Mouse (Mus musculus) intestine, postnatal 0 days (tissue): Measurements from ENCODE around the gene Olfr73. TPM values are rescaled to one million over a fixed set of nuclear protein-coding genes. Genes with fewer than 3 reads are reported as not detected.
"Not testable (repeated sequence)": the region's sequence is repeated elsewhere in the genome, so short reads cannot be mapped to it uniquely, and the experiment has no call there.

Source experiments
- ATAC-seq: fragments of 200-750 bp; cut with Nextera tagmentation; 2 replicates; pipeline ENCODE4 v1.8.0; 2017; ENCODE audit warnings: mild to moderate bottlenecking, moderate TSS enrichment, moderate library complexity
- H3K27ac ChIP-seq: fragments of 300-500 bp; sonication (generic); 2 replicates; pipeline ENCODE4 v1.5.1; 2014; ENCODE audit warnings: mild to moderate bottlenecking, low read depth, low read length, moderate library complexity
- H3K27me3 ChIP-seq: fragments of 300-500 bp; sonication (generic); replicated peaks from 2 replicates; pipeline ENCODE4 v1.6.1; 2014; ENCODE audit warnings: low read length, mixed read lengths; ENCODE audit not compliant: control insufficient read depth, insufficient read depth
- H3K36me3 ChIP-seq: fragments of 300-500 bp; sonication (generic); 2 replicates; pipeline ENCODE4 v1.6.1; 2014; ENCODE audit warnings: mild to moderate bottlenecking, moderate library complexity; ENCODE audit not compliant: control insufficient read depth, insufficient read depth
- H3K4me1 ChIP-seq: fragments of 300-500 bp; sonication (generic); replicated peaks from 2 replicates; pipeline ENCODE4 v1.6.1; 2014; ENCODE audit warnings: antibody characterized with exemption, low read length, mixed read lengths; ENCODE audit not compliant: control insufficient read depth, insufficient read depth
- H3K4me2 ChIP-seq: fragments of 300-500 bp; sonication (generic); replicated peaks from 2 replicates; pipeline ENCODE4 v1.6.1; 2014; ENCODE audit warnings: low read depth, mild to moderate bottlenecking, moderate library complexity
- H3K4me3 ChIP-seq: fragments of 300-500 bp; sonication (generic); 2 replicates; pipeline ENCODE4 v1.5.1; 2014; ENCODE audit warnings: low read depth, low read length
- H3K9ac ChIP-seq: fragments of 300-500 bp; sonication (generic); 2 replicates; pipeline ENCODE4 v1.6.1; 2014; ENCODE audit warnings: mild to moderate bottlenecking, low read depth, low read length
- H3K9me3 ChIP-seq: fragments of 300-500 bp; sonication (generic); 2 replicates; pipeline ENCODE4 v1.6.1; 2016; ENCODE audit warnings: mixed run types; ENCODE audit not compliant: control insufficient read depth
- CTCF ChIP-seq: sonication (generic); IDR thresholded peaks from 2 replicates; pipeline ENCODE4 v1.5.1; 2016; ENCODE audit warnings: low read depth, mild to moderate bottlenecking, control low read depth, antibody characterized with exemption, moderate library complexity
- WGBS: fragments of 180-500 bp; shearing (Covaris S2); extraction: QIAGEN DNeasy Blood & Tissue Kit; methylation state at CpG from one replicate; pipeline ENCODE4 v1.1.7; 2014; 5-methylcytosine and 5-hydroxymethylcytosine counted together
- polyA plus RNA-seq: library from polyadenylated mRNA; unstranded; fragments of >200 nt; fragmentation: Nextera tagmentation; extraction: Ambion mirVana; gene quantifications from 2 replicates; pipeline ENCODE4 v1.2.1, GENCODE M21; 2015

The Olfr73 gene
- polyA plus RNA-seq, result not detected in 2 replicates

- no peak for TF ChIP-seq CTCF
- H3K4me2 ChIP-seq, result no peak within 1 kb of the TSS
- no peaks in the 10 kb centered on the region for H3K4me1 ChIP-seq
- H3K9me3 ChIP-seq, result no peaks in the 10 kb centered on the region
- no peak within 1 kb of the TSS for H3K9ac ChIP-seq
- no peaks in the 10 kb centered on the region for H3K27me3 ChIP-seq
- H3K36me3 ChIP-seq, result no peaks in the 10 kb centered on the region
- no peak within 1 kb of the TSS for H3K27ac ChIP-seq
- ATAC-seq, result no peak
- no peak within 1 kb of the TSS for H3K4me3 ChIP-seq
These were observed at the start of gene Olfr73 for GRCm38 (mm10) chr2:88037599-88037998. TSS of gene Olfr73 (minus strand) at chr2:88037699.

- Histone ChIP-seq H3K9ac (no peak within 1 kb of the TSS), H3K27ac (no peak within 1 kb of the TSS), H3K36me3 (no peaks in the 10 kb centered on the region), H3K4me3 (no peak within 1 kb of the TSS), H3K4me1 (no peaks in the 10 kb centered on the region), H3K27me3 (no peaks in the 10 kb centered on the region), H3K9me3 (no peaks in the 10 kb centered on the region), H3K4me2 (no peak within 1 kb of the TSS)
- no peak for TF ChIP-seq CTCF
- no peak for ATAC-seq
These were observed 34.2 kb upstream of the Olfr73 start, which contains the start of gene Olfr1163 for GRCm38 (mm10) chr2:88071730-88072129. TSS of gene Olfr1163 (minus strand) at chr2:88071830.

DNA sequence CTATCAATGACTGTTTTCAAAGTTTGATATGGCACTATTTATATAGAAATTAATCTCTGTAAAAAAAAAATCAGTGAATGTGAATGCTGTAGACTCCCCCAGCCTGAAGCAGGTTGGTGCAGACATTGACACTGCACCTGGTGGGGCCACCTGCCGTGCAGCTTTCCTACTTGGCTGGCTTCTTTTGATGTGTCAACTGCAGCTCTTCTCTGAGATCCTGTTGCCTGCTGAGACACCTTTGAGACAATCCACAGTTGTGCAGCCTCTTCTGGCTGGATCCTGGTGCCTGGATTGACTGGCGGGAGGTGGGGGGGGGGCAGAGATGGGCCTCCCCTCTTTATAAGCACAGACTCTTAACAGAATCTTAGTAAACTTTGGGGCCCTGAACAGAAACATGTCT is 26.1 kb upstream of the Olfr73 start:
- ATAC-seq, result no peak
- Histone ChIP-seq H3K4me2 (no peak overlapping the region), H3K9ac (no peak overlapping the region), H3K4me3 (no peak overlapping the region), H3K4me1 (no peaks in the 10 kb centered on the region), H3K27ac (no peak overlapping the region), H3K9me3 (0 out of 2 replicates have a peak, but pooled peaks cover 4% of the 10 kb centered on the region), H3K27me3 (no peaks in the 10 kb centered on the region), H3K36me3 (no peaks in the 10 kb centered on the region)
- WGBS, result 88% methylated on average over 2 of the region's 2 CpGs
- no peak for TF ChIP-seq CTCF

DNA sequence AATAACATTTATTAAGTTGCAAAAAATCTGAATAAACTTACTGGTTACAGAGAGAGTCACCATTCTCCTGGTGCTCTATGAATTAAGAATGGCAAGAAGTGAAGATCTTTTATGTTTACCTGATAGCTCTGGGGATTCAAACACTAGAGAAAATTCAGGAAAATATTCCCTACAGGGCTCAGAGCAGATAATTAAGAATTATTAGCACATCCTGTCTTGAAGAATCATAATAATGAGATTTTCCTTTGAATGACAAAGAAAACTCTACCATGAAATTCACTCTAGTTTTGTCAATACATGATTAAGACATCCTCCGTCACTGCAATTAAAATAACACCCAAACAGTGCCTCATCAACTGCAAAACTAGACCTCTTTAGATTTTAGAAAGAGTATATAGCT is 13.5 kb upstream of the Olfr73 start, which contains the start of gene Olfr1162:
Gene Olfr1162, minus strand, starts transcription at position 101 of the 400 bp plus-strand sequence.
- H3K4me2 ChIP-seq, result no peak within 1 kb of the TSS
- no peak within 1 kb of the TSS for H3K27ac ChIP-seq
- no peak within 1 kb of the TSS for H3K9ac ChIP-seq
- no peak for ATAC-seq
- H3K4me1 ChIP-seq, result no peaks in the 10 kb centered on the region
- H3K9me3 ChIP-seq, result no peaks in the 10 kb centered on the region
- no peak within 1 kb of the TSS for H3K4me3 ChIP-seq
- no peaks in the 10 kb centered on the region for H3K36me3 ChIP-seq
- WGBS, result 83% methylated on average over 1 of the region's 1 CpGs
- no peaks in the 10 kb centered on the region for H3K27me3 ChIP-seq
- TF ChIP-seq CTCF, result no peak

DNA sequence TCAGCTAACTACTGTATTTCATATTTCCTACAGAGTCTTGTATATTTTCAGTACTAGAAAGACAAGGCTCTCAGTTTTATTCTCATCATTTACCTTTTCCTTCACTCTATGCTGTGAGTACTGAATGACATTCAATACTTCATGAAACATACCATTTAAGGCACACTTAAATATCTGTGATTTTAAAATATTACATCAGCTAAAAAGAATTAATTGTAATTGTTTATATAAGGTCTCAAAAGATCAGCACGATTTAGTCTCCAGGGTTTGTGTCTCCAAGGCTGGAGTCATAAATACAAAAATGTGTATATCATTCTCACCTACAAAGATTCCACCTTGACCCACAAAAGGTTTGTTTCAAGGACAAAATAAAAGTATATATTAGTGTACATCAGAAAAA is 15.0 kb downstream of the Olfr73 start, which contains the start of gene Olfr1161:
Gene Olfr1161, plus strand, starts transcription at position 301 of the 400 bp plus-strand sequence.
- not testable (repeated sequence) for H3K4me2 ChIP-seq, H3K4me3 ChIP-seq, H3K9me3 ChIP-seq, H3K9ac ChIP-seq, H3K27ac ChIP-seq, ATAC-seq, H3K4me1 ChIP-seq, H3K36me3 ChIP-seq, H3K27me3 ChIP-seq
- WGBS, result 69% methylated on average over 1 of the region's 1 CpGs

- no peaks in the 10 kb centered on the region for H3K27me3 ChIP-seq
- no peak within 1 kb of the TSS for H3K4me2 ChIP-seq
- no peak within 1 kb of the TSS for H3K9ac ChIP-seq
- H3K4me3 ChIP-seq, result no peak within 1 kb of the TSS
- H3K4me1 ChIP-seq, result no peaks in the 10 kb centered on the region
- H3K27ac ChIP-seq, result no peak within 1 kb of the TSS
- TF ChIP-seq CTCF, result no peak
- H3K36me3 ChIP-seq, result no peaks in the 10 kb centered on the region
- H3K9me3 ChIP-seq, result no peaks in the 10 kb centered on the region
- ATAC-seq, result peak; percentile 95
These were observed 29.8 kb downstream of the Olfr73 start, which contains the start of gene Olfr1160 for GRCm38 (mm10) chr2:88007515-88008318. TSS of gene Olfr1160 (minus strand) at chr2:88008268.
